In genomic region chr9:97190321-97190860, GRCm38 (mm10) we compare ENCODE assay signal across 18 mouse cellular contexts.
DNase-seq lines count a peak whose midpoint lies in the region; ATAC-seq and TF ChIP-seq lines count a peak whose summit lies in the region.
"Had no signal": no experiment of that assay in that cellular context is flagged by ENCODE, and none has a peak within 500 bp of the region (broad histone marks: within the 10 kb centered on the region; RNA-seq: fewer than 3 reads in every experiment).

No protein-coding gene starts in this region.

- no peak overlapping the region for H3K27ac ChIP-seq in kidney, embryonic 14.5 days (ENCODE audit: low read depth, low read length)
- no peak overlapping the region for H3K27ac ChIP-seq in midbrain, postnatal 0 days (ENCODE audit: low read depth, low read length)
- no peak overlapping the region for H3K27ac ChIP-seq in midbrain, embryonic 16.5 days (ENCODE audit: low read length)
- H3K27ac ChIP-seq: hindbrain, embryonic 14.5 days; liver, embryonic 12.5 days; lung, embryonic 15.5 days; neural tube, embryonic 12.5 days had no signal

- intact Hi-C loops in left cerebral cortex, postnatal 36 days (cut with DNase I): no loop called here

- 86% methylated on average over 14 of the region's 14 CpGs for WGBS in kidney, embryonic 14.5 days
- WGBS in midbrain, postnatal 0 days: 64% methylated on average over 14 of the region's 14 CpGs
- WGBS in midbrain, embryonic 16.5 days: 58% methylated on average over 14 of the region's 14 CpGs

- ATAC-seq in kidney, embryonic 14.5 days (ENCODE audit: low FRiP score, low TSS enrichment): no peak
- ATAC-seq in midbrain, postnatal 0 days (ENCODE audit: low FRiP score): no peak
- no peak; the same call in 1 of the 2 replicates for ATAC-seq in midbrain, embryonic 16.5 days
- ATAC-seq: liver, embryonic 12.5 days had no signal

- H3K4me2 ChIP-seq in kidney, embryonic 14.5 days (replicated peaks; ENCODE audit: low read depth, low read length): no peak overlapping the region
- H3K4me2 ChIP-seq in midbrain, postnatal 0 days (ENCODE audit: low read depth, low read length, poor library complexity, severe bottlenecking): no peak overlapping the region
- no peak overlapping the region for H3K4me2 ChIP-seq in midbrain, embryonic 16.5 days (ENCODE audit: low read length)
- H3K4me2 ChIP-seq: hindbrain, embryonic 14.5 days; liver, embryonic 12.5 days; lung, embryonic 15.5 days; neural tube, embryonic 12.5 days had no signal

- H3K4me1 ChIP-seq in kidney, embryonic 14.5 days (ENCODE audit: control insufficient read depth, insufficient read depth, low read length): no peaks in the 10 kb centered on the region
- H3K4me1 ChIP-seq in midbrain, postnatal 0 days (ENCODE audit: insufficient read depth, low read length): no peaks in the 10 kb centered on the region
- H3K4me1 ChIP-seq in midbrain, embryonic 16.5 days (ENCODE audit: control insufficient read depth, insufficient read depth, low read length): no peaks in the 10 kb centered on the region
- H3K4me1 ChIP-seq: liver, embryonic 12.5 days; lung, embryonic 15.5 days; neural tube, embryonic 12.5 days had no signal

- H3K9ac ChIP-seq in kidney, embryonic 14.5 days (ENCODE audit: low read depth, low read length): no peak overlapping the region
- no peak overlapping the region for H3K9ac ChIP-seq in midbrain, postnatal 0 days (replicated peaks; ENCODE audit: low read length, poor library complexity, severe bottlenecking)
- H3K9ac ChIP-seq in midbrain, embryonic 16.5 days (ENCODE audit: low read depth, low read length): no peak overlapping the region
- H3K9ac ChIP-seq: hindbrain, embryonic 14.5 days; liver, embryonic 12.5 days; lung, embryonic 15.5 days; neural tube, embryonic 12.5 days had no signal

- DNase-seq in kidney, adult 18-20 months: peak; percentile 49
- DNase-seq in midbrain, postnatal 0 days (ENCODE audit: low spot score): peak; percentile 34
- peak; percentile 61 for DNase-seq in adrenal gland, postnatal 14 days
- peak; percentile 13 for DNase-seq in kidney, postnatal 14 days
- DNase-seq in left cerebral cortex, postnatal 36 days (ENCODE audit: low spot score in 2 of 2): no peak
- DNase-seq: cerebellum, adult 8-10 months; gastrocnemius, postnatal 10 days; heart, postnatal 10 days; layer of hippocampus, postnatal 36 days; left cerebral cortex, postnatal 4 days; right cerebral cortex, postnatal 25 days; thymus, postnatal 14 days had no signal

- no peaks in the 10 kb centered on the region for H3K9me3 ChIP-seq in kidney, embryonic 14.5 days (ENCODE audit: control insufficient read depth, low read length)
- no peaks in the 10 kb centered on the region for H3K9me3 ChIP-seq in midbrain, postnatal 0 days (ENCODE audit: low read length)
- no peaks in the 10 kb centered on the region for H3K9me3 ChIP-seq in midbrain, embryonic 16.5 days (replicated peaks; ENCODE audit: control insufficient read depth, low read length, poor library complexity, severe bottlenecking)
- H3K9me3 ChIP-seq: liver, embryonic 12.5 days; lung, embryonic 15.5 days; neural tube, embryonic 12.5 days had no signal

- no peak for TF ChIP-seq CTCF in midbrain, postnatal 0 days (IDR thresholded peaks at IDR 0.05)

- no peaks in the 10 kb centered on the region for H3K27me3 ChIP-seq in kidney, embryonic 14.5 days (ENCODE audit: control insufficient read depth, insufficient read depth, low read length)
- H3K27me3 ChIP-seq in midbrain, postnatal 0 days (ENCODE audit: insufficient read depth, low read length): no peaks in the 10 kb centered on the region
- H3K27me3 ChIP-seq in midbrain, embryonic 16.5 days (ENCODE audit: control insufficient read depth, insufficient read depth, low read depth, low read length): no peaks in the 10 kb centered on the region
- H3K27me3 ChIP-seq: liver, embryonic 12.5 days; lung, embryonic 15.5 days; neural tube, embryonic 12.5 days had no signal

- H3K36me3 ChIP-seq in kidney, embryonic 14.5 days (ENCODE audit: control insufficient read depth, insufficient read depth, low read length): no peaks in the 10 kb centered on the region
- no peaks in the 10 kb centered on the region for H3K36me3 ChIP-seq in midbrain, postnatal 0 days (ENCODE audit: insufficient read depth, low read length)
- H3K36me3 ChIP-seq in midbrain, embryonic 16.5 days (ENCODE audit: control insufficient read depth, insufficient read depth, low read length): no peaks in the 10 kb centered on the region
- H3K36me3 ChIP-seq: liver, embryonic 12.5 days; lung, embryonic 15.5 days; neural tube, embryonic 12.5 days had no signal

- H3K4me3 ChIP-seq in kidney, embryonic 14.5 days (ENCODE audit: low read length): no peak overlapping the region
- H3K4me3 ChIP-seq in midbrain, postnatal 0 days (ENCODE audit: low read depth, low read length): no peak overlapping the region
- no peak overlapping the region for H3K4me3 ChIP-seq in midbrain, embryonic 16.5 days (ENCODE audit: low read depth, low read length)
- H3K4me3 ChIP-seq: liver, embryonic 12.5 days; lung, embryonic 15.5 days; neural tube, embryonic 12.5 days had no signal

Comparison
In these comparisons a context has a peak if more than half of its experiments do, and no peak if none do; other contexts are left out.
1. DNase-seq: peak in kidney, adult 18-20 months (single experiment), midbrain, postnatal 0 days (single experiment), adrenal gland, postnatal 14 days (single experiment) and kidney, postnatal 14 days (single experiment); none in left cerebral cortex, postnatal 36 days (0 of 2).